Mouse (Mus musculus) large intestine, adult 2 months (tissue): ENCODE measurements around the gene Olfr1109. TPM values are rescaled to one million over a fixed set of nuclear protein-coding genes. Genes with fewer than 3 reads are reported as not detected.

Experiments
- DNase-seq: peaks from one replicate; pipeline ENCODE4 v3.0.0-alpha.2; 2012; ENCODE audit warnings: low read depth, low spot score
- WGBS: fragments of 180-500 bp; shearing (Covaris S2); methylation state at CpG from one replicate; pipeline ENCODE4 v1.1.7; 2018; 5-methylcytosine and 5-hydroxymethylcytosine counted together
- polyA plus RNA-seq: library from polyadenylated mRNA; depleted of rRNA; stranded (reverse); fragments of >200 nt; gene quantifications from 2 replicates; pipeline ENCODE4 v1.2.3, GENCODE M21; 2012; rRNA removed

Olfr1109 gene
- not detected in 2 replicates for polyA plus RNA-seq

DNA sequence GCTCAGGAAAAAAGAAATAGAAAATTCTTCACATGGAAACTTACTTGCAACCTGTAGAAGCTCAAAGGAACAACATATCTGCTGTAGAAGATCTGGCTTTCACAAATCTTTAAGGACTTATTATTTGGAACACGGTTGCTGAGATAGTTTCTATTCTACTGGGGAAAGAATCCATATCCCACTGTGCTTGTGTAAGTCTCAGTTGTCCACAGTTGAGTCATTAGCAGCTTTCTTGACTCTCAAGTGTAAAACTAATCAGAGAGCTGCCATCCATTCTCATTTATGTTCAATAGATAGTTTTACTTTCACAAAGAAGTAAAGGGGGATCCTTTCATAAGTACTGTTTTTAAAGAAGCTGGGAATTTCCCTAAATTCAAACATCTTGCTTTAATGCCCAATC, at the start of gene Olfr1109:
Olfr1109 (minus strand) TSS at position 101 of the 400 bp plus-strand sequence.
- DNase-seq, result no peak
- WGBS, result 62% methylated on average over 1 of the region's 1 CpGs

DNA sequence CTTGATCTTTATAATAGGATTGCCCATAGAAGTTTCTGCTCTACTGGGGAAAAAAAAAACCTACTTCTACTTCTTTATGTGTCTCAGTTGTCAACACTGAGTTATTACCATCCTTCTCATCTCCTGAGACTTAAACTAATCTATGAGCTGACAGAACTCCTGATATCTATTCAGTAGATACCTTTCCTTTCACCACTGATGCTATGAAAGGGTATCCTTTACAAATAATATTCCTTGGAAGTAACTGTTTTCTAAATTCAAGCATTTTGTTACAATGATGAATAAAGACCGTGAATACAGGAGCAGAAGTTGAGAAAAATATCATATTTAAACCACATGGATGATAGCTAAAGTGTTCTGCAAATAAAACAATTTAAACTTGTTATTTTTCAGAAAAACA, 44.4 kb upstream of the Olfr1109 start, which contains the start of gene Olfr1110:
Olfr1110 (minus strand) TSS at position 101 of the 400 bp plus-strand sequence.
- no peak for DNase-seq
- 70% methylated on average over 1 of the region's 1 CpGs for WGBS

DNA sequence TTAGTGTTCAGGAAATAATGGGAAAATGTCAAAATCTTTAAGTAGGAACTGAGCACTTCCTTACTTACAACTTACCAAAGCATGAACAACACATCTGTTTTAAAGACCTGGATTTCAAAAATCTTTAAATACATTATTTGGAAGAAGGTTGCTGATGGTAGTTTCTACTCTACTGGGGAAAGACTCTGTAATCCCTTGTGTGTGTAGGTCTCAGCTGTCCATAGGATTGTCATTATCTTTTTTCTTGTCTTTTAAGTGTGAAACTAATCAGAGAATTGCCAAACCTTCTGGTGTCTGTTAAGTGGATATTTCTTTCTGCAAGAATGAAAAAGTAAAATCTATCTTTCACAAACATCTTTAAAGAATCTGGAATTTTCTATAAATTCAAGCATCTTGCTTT, 18.7 kb upstream of the Olfr1109 start, which contains the start of gene Olfr259:
Olfr259 (minus strand) TSS at position 101 of the 400 bp plus-strand sequence.
- no peak for DNase-seq

DNA sequence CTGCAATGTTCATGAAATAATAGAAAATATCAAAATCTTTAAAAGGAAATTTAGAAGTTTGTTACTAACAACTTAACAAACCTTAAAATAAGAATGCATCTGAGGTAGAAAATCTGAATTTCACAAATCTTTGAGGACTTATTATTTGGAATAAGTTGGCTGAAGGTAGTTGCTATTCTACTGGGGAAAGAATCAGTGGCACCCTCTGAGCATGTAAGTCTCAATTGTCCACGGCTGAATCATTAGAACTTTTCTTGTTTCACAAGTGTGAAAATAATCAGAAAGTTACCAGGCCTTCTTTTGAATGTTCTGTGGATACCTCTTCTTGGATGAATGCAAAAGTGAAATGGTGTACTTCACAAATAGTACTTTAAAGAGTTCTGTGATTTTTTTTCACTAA, 20.1 kb downstream of the Olfr1109 start, which contains the start of gene Olfr1107:
Olfr1107 (minus strand) TSS at position 101 of the 400 bp plus-strand sequence.
- no peak for DNase-seq
- WGBS, result 72% methylated on average over 1 of the region's 1 CpGs

DNA sequence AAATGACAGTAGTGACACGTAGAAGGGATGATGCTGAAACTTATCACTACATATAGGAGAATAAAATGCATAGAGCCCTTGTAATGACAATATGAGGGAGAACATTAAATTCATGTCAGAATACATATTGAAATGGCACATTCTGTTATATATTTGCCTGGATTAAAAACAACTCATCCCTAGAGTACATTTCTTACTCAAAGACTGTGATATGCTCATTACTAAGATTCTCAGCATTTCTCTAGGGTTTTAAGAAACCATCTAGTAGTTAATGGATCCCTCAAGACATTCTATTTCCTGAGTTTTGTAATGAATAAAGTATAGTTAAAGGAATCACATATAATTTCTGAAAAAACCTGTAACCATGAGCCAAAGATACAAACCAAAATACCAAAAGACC, 43.6 kb downstream of the Olfr1109 start, which contains the start of gene Olfr1106:
Olfr1106 (minus strand) TSS at position 101 of the 400 bp plus-strand sequence.
- 44% methylated on average over 1 of the region's 1 CpGs for WGBS
- no peak for DNase-seq

Other genes starting within 250 kb of the Olfr1109 start
- not detected in 2 replicates for gene Olfr1095, start 244.3 kb downstream of the Olfr1109 start, polyA plus RNA-seq
- gene Gm13723, start 221.2 kb downstream of the Olfr1109 start, polyA plus RNA-seq, result not detected in 2 replicates
- not detected in 2 replicates for gene Olfr1097, start 203.8 kb downstream of the Olfr1109 start, polyA plus RNA-seq
- not detected in 2 replicates for gene Olfr1098, start 171.5 kb downstream of the Olfr1109 start, polyA plus RNA-seq
- gene Olfr1099, start 135.3 kb downstream of the Olfr1109 start, polyA plus RNA-seq, result not detected in 2 replicates
- not detected in 2 replicates for gene Olfr1100, start 116.1 kb downstream of the Olfr1109 start, polyA plus RNA-seq
- not detected in 2 replicates for gene Olfr1101, start 104.8 kb downstream of the Olfr1109 start, polyA plus RNA-seq
- gene Olfr1102, start 97.6 kb downstream of the Olfr1109 start, polyA plus RNA-seq, result not detected in 2 replicates
- gene Olfr1104, start 68.9 kb downstream of the Olfr1109 start, polyA plus RNA-seq, result not detected in 2 replicates
- gene Olfr1105, start 59.5 kb downstream of the Olfr1109 start, polyA plus RNA-seq, result not detected in 2 replicates
- not detected in 2 replicates for gene Olfr1106, start 43.7 kb downstream of the Olfr1109 start, polyA plus RNA-seq
- gene Olfr1107, start 20.2 kb downstream of the Olfr1109 start, polyA plus RNA-seq, result not detected in 2 replicates
- not detected in 2 replicates for gene Olfr259, start 18.6 kb upstream of the Olfr1109 start, polyA plus RNA-seq
- gene Olfr1110, start 44.3 kb upstream of the Olfr1109 start, polyA plus RNA-seq, result not detected in 2 replicates
- gene Olfr1111, start 56.6 kb upstream of the Olfr1109 start, polyA plus RNA-seq, result not detected in 2 replicates
- not detected in 2 replicates for gene Olfr1112, start 91.8 kb upstream of the Olfr1109 start, polyA plus RNA-seq
- not detected in 2 replicates for gene Olfr1113, start 113.0 kb upstream of the Olfr1109 start, polyA plus RNA-seq
- gene Olfr1115, start 152.0 kb upstream of the Olfr1109 start, polyA plus RNA-seq, result not detected in 2 replicates
- gene Olfr1116, start 171.5 kb upstream of the Olfr1109 start, polyA plus RNA-seq, result not detected in 2 replicates
- not detected in 2 replicates for gene Olfr1118, start 211.6 kb upstream of the Olfr1109 start, polyA plus RNA-seq